Mouse (Mus musculus) lung, adult 2 months (tissue): ENCODE results near the gene Tctex1d2.

Source experiments
- CTCF ChIP-seq: fragments of 200-500 bp; IDR thresholded peaks from 2 replicates; pipeline ENCODE4 v1.5.1; 2011; ENCODE audit warnings: mild to moderate bottlenecking, low read length, control low read depth; ENCODE audit not compliant: insufficient read depth
- POLR2A ChIP-seq: fragments of 200-500 bp; IDR thresholded peaks from 2 replicates; pipeline ENCODE4 v1.6.1; 2011; ENCODE audit warnings: low read depth, mild to moderate bottlenecking, control low read depth, low read length, borderline replicate concordance; ENCODE audit errors: extremely low read depth

GRCm38 (mm10) chr16:32433138-32433537, 13.6 kb downstream of the Tctex1d2 start:
- TF ChIP-seq CTCF (no peak), POLR2A (no peak)
